13 mouse cellular contexts compared by ENCODE assay signal in genomic region chr9:121706029-121706675, GRCm38 (mm10). TPM values are rescaled to one million over a fixed set of nuclear protein-coding genes. Genes with fewer than 3 reads are reported as not detected.
DNase-seq lines count a peak whose midpoint lies in the region; ATAC-seq and TF ChIP-seq lines count a peak whose summit lies in the region.
"Had no signal": no experiment of that assay in that cellular context is flagged by ENCODE, and none has a peak within 500 bp of the region (broad histone marks: within the 10 kb centered on the region; RNA-seq: fewer than 3 reads in every experiment).

No protein-coding gene starts in this region.

- H3K79me2 ChIP-seq in myocyte (ENCODE audit: control insufficient read depth, insufficient read depth), result peaks cover 11% of the 10 kb centered on the region

- no peak overlapping the region for H3K9ac ChIP-seq in heart, embryonic 11.5 days (ENCODE audit: low read depth, low read length)
- no peak overlapping the region for H3K9ac ChIP-seq in neural tube, embryonic 13.5 days

- intact Hi-C loops in heart, postnatal 14 days (cut with DNase I), result no loop called here
- intact Hi-C loops in gastrocnemius, postnatal 14 days (cut with DNase I; ENCODE audit: low total_unique reads), result no loop called here

- 70% methylated on average over 6 of the region's 6 CpGs for WGBS in heart, embryonic 11.5 days (ENCODE audit: insufficient replicate concordance)
- WGBS in neural tube, embryonic 13.5 days, result 81% methylated on average over 6 of the region's 6 CpGs

- TF ChIP-seq POLR2A in myocyte (IDR thresholded peaks at IDR 0.05; ENCODE audit: insufficient read length, low read depth), result no peak

- H3K27me3 ChIP-seq in heart, embryonic 11.5 days (ENCODE audit: control insufficient read depth, insufficient read depth, low read length), result no peaks in the 10 kb centered on the region
- no peaks in the 10 kb centered on the region; the same call in 1 of the 2 replicates for H3K27me3 ChIP-seq in neural tube, embryonic 13.5 days
- no peaks in the 10 kb centered on the region for H3K27me3 ChIP-seq in myocyte (ENCODE audit: control insufficient read depth, insufficient read depth, insufficient read length)

- no peak overlapping the region for H3ac ChIP-seq in myocyte (ENCODE audit: control insufficient read depth, insufficient read length)

- no peak for DNase-seq in heart, postnatal 14 days
- no peak for DNase-seq in neural tube, embryonic 10.5 days (ENCODE audit: extremely low spot score, low spot score)
- DNase-seq in ovary, postnatal 14 days (ENCODE audit: low spot score), result no peak
- DNase-seq in gastrocnemius, postnatal 14 days, result no peak
- DNase-seq: cerebellum, adult 18-20 months; midbrain, embryonic 14.5 days; right cerebral cortex, adult 18-20 months; thymus, postnatal 25 days had no signal

- ATAC-seq in heart, embryonic 11.5 days (replicated peaks; ENCODE audit: insufficient number of reproducible peaks, low FRiP score, low TSS enrichment), result no peak
- ATAC-seq in neural tube, embryonic 13.5 days (ENCODE audit: low read depth), result no peak
- peak; percentile 20 for ATAC-seq in granulocyte monocyte progenitor cell, adult 5-6 weeks (replicated peaks; ENCODE audit: poor library complexity, severe bottlenecking)
- ATAC-seq: forebrain, embryonic 14.5 days had no signal

- no peaks in the 10 kb centered on the region for H3K9me3 ChIP-seq in heart, embryonic 11.5 days (replicated peaks; ENCODE audit: control insufficient read depth, low read length)
- H3K9me3 ChIP-seq in neural tube, embryonic 13.5 days, result no peaks in the 10 kb centered on the region

- peak overlapping the region; percentile 87 for H3K4me2 ChIP-seq in heart, embryonic 11.5 days
- H3K4me2 ChIP-seq in neural tube, embryonic 13.5 days, result no peak overlapping the region
- peak overlapping the region; percentile 89 for H3K4me2 ChIP-seq in myocyte (ENCODE audit: low read depth)

- peaks cover 21% of the 10 kb centered on the region for H3K4me1 ChIP-seq in heart, embryonic 11.5 days (ENCODE audit: control insufficient read depth, insufficient read depth, low read length)
- H3K4me1 ChIP-seq in neural tube, embryonic 13.5 days (replicated peaks), result peaks cover 42% of the 10 kb centered on the region

- H3K27ac ChIP-seq in heart, embryonic 11.5 days (ENCODE audit: low read depth, low read length), result no peak overlapping the region
- no peak overlapping the region for H3K27ac ChIP-seq in neural tube, embryonic 13.5 days (replicated peaks)

- H3K4me3 ChIP-seq in heart, embryonic 11.5 days (ENCODE audit: low read depth, low read length), result 0 out of 2 replicates have a peak overlapping the region, but pooled peaks have one; percentile 3
- 0 out of 2 replicates have a peak overlapping the region, but pooled peaks have one; percentile 79 for H3K4me3 ChIP-seq in neural tube, embryonic 13.5 days
- H3K4me3 ChIP-seq in myocyte, result peak overlapping the region; percentile 26

- no peaks in the 10 kb centered on the region for H3K36me3 ChIP-seq in heart, embryonic 11.5 days (ENCODE audit: control insufficient read depth, insufficient read depth, low read length)
- no peaks in the 10 kb centered on the region for H3K36me3 ChIP-seq in neural tube, embryonic 13.5 days
- no peaks in the 10 kb centered on the region for H3K36me3 ChIP-seq in myocyte (ENCODE audit: control insufficient read depth, insufficient read depth)

TF ChIP-seq in myocyte, 11 proteins besides CTCF, POLR2A, EP300 and RAD21:
- TF ChIP-seq REST (IDR thresholded peaks at IDR 0.05; ENCODE audit: insufficient read depth, insufficient read length) (no peak), MYOG (IDR thresholded peaks at IDR 0.05; ENCODE audit: control insufficient read depth in 1 of 3, insufficient read depth in 1 of 3, insufficient read length in 2 of 3, low read depth in 2 of 3) (no peak), SRF (IDR thresholded peaks at IDR 0.05; ENCODE audit: control insufficient read depth, insufficient read length, low read depth) (no peak), TCF12 (IDR thresholded peaks at IDR 0.05; ENCODE audit: insufficient read depth, poor library complexity, severe bottlenecking) (no peak), TCF3 (IDR thresholded peaks at IDR 0.05; ENCODE audit: insufficient read length, low read depth) (no peak), POLR2AphosphoS2 (IDR thresholded peaks at IDR 0.05; ENCODE audit: insufficient read length, low read depth) (no peak), MYOD1 (IDR thresholded peaks at IDR 0.05; ENCODE audit: control insufficient read depth in 1 of 3, insufficient read length in 2 of 3, low read depth in 2 of 3) (no peak)

RNA-seq across cellular contexts. Expression of gene Sec22c, which starts 0.9 kb away (rescaled TPM):
- 4.3 and 4.8 TPM in 2 replicates for polyA plus RNA-seq in heart, embryonic 11.5 days (2014; fragmentation: Nextera tagmentation; extraction: Ambion mirVana)
- 1 to 10 TPM; 5.3 to 5.8 TPM for total RNA-seq in heart, postnatal 14 days (2021)
- polyA plus RNA-seq in neural tube, embryonic 13.5 days (2015; fragmentation: Nextera tagmentation; extraction: Ambion mirVana), result 22.7 and 25.2 TPM in 2 replicates
- 14.7 and 18.2 TPM in 2 replicates for total RNA-seq in granulocyte monocyte progenitor cell, adult 5-6 weeks (2014; fragmentation: Nextera tagmentation)
- total RNA-seq in granulocyte monocyte progenitor cell, adult 5-6 weeks (2017), result 4.7 and 10.5 TPM in 2 replicates
- polyA plus RNA-seq in myocyte (2012; fragmentation: generic; extraction: Trizol), result 6.2 TPM
- 1 to 10 TPM; 3.1 to 6.1 TPM for total RNA-seq in gastrocnemius, postnatal 14 days (2021)

RNA-seq across cellular contexts. Expression of gene Ss18l2, which starts 4.0 kb away (rescaled TPM):
- polyA plus RNA-seq in heart, embryonic 11.5 days (2014; fragmentation: Nextera tagmentation; extraction: Ambion mirVana), result 153 and 161 TPM in 2 replicates
- 100 to 1,000 TPM; 128 to 131 TPM for total RNA-seq in heart, postnatal 14 days (2021)
- polyA plus RNA-seq in neural tube, embryonic 13.5 days (2015; fragmentation: Nextera tagmentation; extraction: Ambion mirVana), result 162 and 189 TPM in 2 replicates
- total RNA-seq in granulocyte monocyte progenitor cell, adult 5-6 weeks (2014; fragmentation: Nextera tagmentation), result 25.7 and 67.5 TPM in 2 replicates
- total RNA-seq in granulocyte monocyte progenitor cell, adult 5-6 weeks (2017), result 44.9 and 59.5 TPM in 2 replicates
- polyA plus RNA-seq in myocyte (2012; fragmentation: generic; extraction: Trizol), result 81.5 TPM
- 10 to 100 TPM; 89.3 to 93.6 TPM for total RNA-seq in gastrocnemius, postnatal 14 days (2021)

RNA-seq across cellular contexts. Expression of gene Nktr, which starts 12.8 kb away (rescaled TPM):
- 46.8 and 64.6 TPM in 2 replicates for polyA plus RNA-seq in heart, embryonic 11.5 days (2014; fragmentation: Nextera tagmentation; extraction: Ambion mirVana)
- total RNA-seq in heart, postnatal 14 days (2021), result 10 to 100 TPM; 44.8 to 46.5 TPM
- 56.5 and 58.6 TPM in 2 replicates for polyA plus RNA-seq in neural tube, embryonic 13.5 days (2015; fragmentation: Nextera tagmentation; extraction: Ambion mirVana)
- 140 and 176 TPM in 2 replicates for total RNA-seq in granulocyte monocyte progenitor cell, adult 5-6 weeks (2014; fragmentation: Nextera tagmentation)
- total RNA-seq in granulocyte monocyte progenitor cell, adult 5-6 weeks (2017), result 130 and 131 TPM in 2 replicates
- polyA plus RNA-seq in myocyte (2012; fragmentation: generic; extraction: Trizol), result 9.0 TPM
- 10 to 100 TPM; 24.2 to 29.9 TPM for total RNA-seq in gastrocnemius, postnatal 14 days (2021)

RNA-seq across cellular contexts. Expression of gene Zfp651, which starts 53.0 kb away (rescaled TPM):
- 7.1 and 7.8 TPM in 2 replicates for polyA plus RNA-seq in heart, embryonic 11.5 days (2014; fragmentation: Nextera tagmentation; extraction: Ambion mirVana)
- total RNA-seq in heart, postnatal 14 days (2021), result 10 to 100 TPM; 89.4 to 91.9 TPM
- polyA plus RNA-seq in neural tube, embryonic 13.5 days (2015; fragmentation: Nextera tagmentation; extraction: Ambion mirVana), result 18.2 and 19.2 TPM in 2 replicates
- 0.98 TPM in 1 of 2 replicates, not detected in the other for total RNA-seq in granulocyte monocyte progenitor cell, adult 5-6 weeks (2014; fragmentation: Nextera tagmentation)
- total RNA-seq in granulocyte monocyte progenitor cell, adult 5-6 weeks (2017), result 0.39 TPM in 1 of 2 replicates, not detected in the other
- 47.0 TPM for polyA plus RNA-seq in myocyte (2012; fragmentation: generic; extraction: Trizol)
- total RNA-seq in gastrocnemius, postnatal 14 days (2021), result 10 to 100 TPM; 51.5 to 56.1 TPM

Comparison
In these comparisons a context has a peak if more than half of its experiments do, and no peak if none do; other contexts are left out.
1. H3K4me3 ChIP-seq: peak in every context shown above with its lines; median percentile 79 in neural tube, embryonic 13.5 days; 26 in myocyte; 3 in heart, embryonic 11.5 days.